Mouse (Mus musculus): ENCODE measurements around the gene Map1b. TPM values are rescaled to one million over a fixed set of nuclear protein-coding genes. Genes with fewer than 3 reads are reported as not detected.

Gene Map1b
- polyA plus RNA-seq, 1 experiment from 2014 or later, result 3.0 TPM

- H3K9ac ChIP-seq, result no peak overlapping the region
- H3K27ac ChIP-seq (replicated peaks), result no peak overlapping the region
- H3K36me3 ChIP-seq (replicated peaks), result no peaks in the 10 kb centered on the region
- no peak for ATAC-seq (ENCODE audit: insufficient read depth)
- H3K4me2 ChIP-seq, result no peak overlapping the region
- H3K9me3 ChIP-seq (replicated peaks), result no peaks in the 10 kb centered on the region
- 16% methylated on average over 10 of the region's 10 CpGs for WGBS (ENCODE audit: insufficient replicate concordance)
- no peaks in the 10 kb centered on the region for H3K27me3 ChIP-seq
- no peak overlapping the region for H3K4me3 ChIP-seq (replicated peaks)
- H3K4me1 ChIP-seq (replicated peaks), result no peaks in the 10 kb centered on the region
Observed at GRCm38 (mm10) chr13:99444431-99444871, 71.9 kb downstream of the Map1b start.

GRCm38 (mm10) chr13:99443484-99444175 lies 72.7 kb downstream of the Map1b start:
- Histone ChIP-seq H3K27me3 (no peaks in the 10 kb centered on the region), H3K27ac (replicated peaks) (no peak overlapping the region), H3K9ac (no peak overlapping the region), H3K4me2 (no peak overlapping the region), H3K4me3 (replicated peaks) (no peak overlapping the region), H3K4me1 (replicated peaks) (no peaks in the 10 kb centered on the region), H3K36me3 (replicated peaks) (no peaks in the 10 kb centered on the region), H3K9me3 (replicated peaks) (no peaks in the 10 kb centered on the region)
- WGBS (ENCODE audit: insufficient replicate concordance), result 66% methylated on average over 7 of the region's 7 CpGs
- ATAC-seq (ENCODE audit: insufficient read depth), result no peak

- no peaks in the 10 kb centered on the region for H3K9me3 ChIP-seq (replicated peaks)
- no peaks in the 10 kb centered on the region for H3K36me3 ChIP-seq (replicated peaks)
- no peaks in the 10 kb centered on the region for H3K4me1 ChIP-seq (replicated peaks)
- H3K27me3 ChIP-seq, result no peaks in the 10 kb centered on the region
- no peak overlapping the region for H3K4me3 ChIP-seq (replicated peaks)
- H3K4me2 ChIP-seq, result no peak overlapping the region
- no peak for ATAC-seq (ENCODE audit: insufficient read depth)
- H3K9ac ChIP-seq, result no peak overlapping the region
- H3K27ac ChIP-seq (replicated peaks), result no peak overlapping the region
- 74% methylated on average over 12 of the region's 12 CpGs for whole genome bisulfite sequencing (ENCODE audit: insufficient replicate concordance)
Observed at GRCm38 (mm10) chr13:99442434-99443249, 73.7 kb downstream of the Map1b start.

GRCm38 (mm10) chr13:99441700-99442433 lies 74.5 kb downstream of the Map1b start:
- Histone ChIP-seq H3K4me3 (replicated peaks) (no peak overlapping the region), H3K9ac (no peak overlapping the region), H3K9me3 (replicated peaks) (no peaks in the 10 kb centered on the region), H3K4me2 (no peak overlapping the region), H3K36me3 (replicated peaks) (no peaks in the 10 kb centered on the region), H3K27me3 (no peaks in the 10 kb centered on the region), H3K27ac (replicated peaks) (no peak overlapping the region), H3K4me1 (replicated peaks) (no peaks in the 10 kb centered on the region)
- 65% methylated on average over 18 of the region's 18 CpGs for WGBS (ENCODE audit: insufficient replicate concordance)
- ATAC-seq (ENCODE audit: insufficient read depth), result no peak

- Histone ChIP-seq H3K36me3 (replicated peaks) (no peaks in the 10 kb centered on the region), H3K4me2 (no peak overlapping the region), H3K9ac (no peak overlapping the region), H3K9me3 (replicated peaks) (no peaks in the 10 kb centered on the region), H3K4me3 (replicated peaks) (no peak overlapping the region), H3K4me1 (replicated peaks) (no peaks in the 10 kb centered on the region), H3K27me3 (no peaks in the 10 kb centered on the region), H3K27ac (replicated peaks) (no peak overlapping the region)
- 57% methylated on average over 2 of the region's 2 CpGs for WGBS (ENCODE audit: insufficient replicate concordance)
- ATAC-seq (ENCODE audit: insufficient read depth), result no peak
Observed at GRCm38 (mm10) chr13:99440228-99440627, 76.1 kb downstream of the Map1b start.

- H3K9me3 ChIP-seq (replicated peaks), result no peaks in the 10 kb centered on the region
- no peaks in the 10 kb centered on the region for H3K4me1 ChIP-seq (replicated peaks)
- H3K9ac ChIP-seq, result no peak overlapping the region
- H3K4me3 ChIP-seq (replicated peaks), result no peak overlapping the region
- H3K27ac ChIP-seq (replicated peaks), result no peak overlapping the region
- no peak for ATAC-seq (ENCODE audit: insufficient read depth)
- no peak overlapping the region for H3K4me2 ChIP-seq
- H3K27me3 ChIP-seq, result no peaks in the 10 kb centered on the region
- no peaks in the 10 kb centered on the region for H3K36me3 ChIP-seq (replicated peaks)
- WGBS (ENCODE audit: insufficient replicate concordance), result 77% methylated on average over 5 of the region's 5 CpGs
Observed at GRCm38 (mm10) chr13:99439357-99439756, 77.0 kb downstream of the Map1b start.

- no peaks in the 10 kb centered on the region for H3K9me3 ChIP-seq (replicated peaks)
- ATAC-seq (ENCODE audit: insufficient read depth), result no peak
- no peak overlapping the region for H3K9ac ChIP-seq
- H3K4me3 ChIP-seq (replicated peaks), result no peak overlapping the region
- no peaks in the 10 kb centered on the region for H3K27me3 ChIP-seq
- H3K36me3 ChIP-seq (replicated peaks), result no peaks in the 10 kb centered on the region
- H3K4me1 ChIP-seq (replicated peaks), result no peaks in the 10 kb centered on the region
- H3K4me2 ChIP-seq, result no peak overlapping the region
- H3K27ac ChIP-seq (replicated peaks), result no peak overlapping the region
Observed at GRCm38 (mm10) chr13:99437051-99437450, 79.3 kb downstream of the Map1b start.

GRCm38 (mm10) chr13:99434494-99434893 lies 81.8 kb downstream of the Map1b start:
- Histone ChIP-seq H3K4me3 (replicated peaks) (no peak overlapping the region), H3K4me2 (no peak overlapping the region), H3K9me3 (replicated peaks) (no peaks in the 10 kb centered on the region), H3K4me1 (replicated peaks) (no peaks in the 10 kb centered on the region), H3K27me3 (no peaks in the 10 kb centered on the region), H3K36me3 (replicated peaks) (no peaks in the 10 kb centered on the region), H3K9ac (no peak overlapping the region), H3K27ac (replicated peaks) (no peak overlapping the region)
- no peak for ATAC-seq (ENCODE audit: insufficient read depth)
- 79% methylated on average over 9 of the region's 9 CpGs for WGBS (ENCODE audit: insufficient replicate concordance)

GRCm38 (mm10) chr13:99433068-99434008 lies 83.0 kb downstream of the Map1b start:
- Histone ChIP-seq H3K9ac (no peak overlapping the region), H3K9me3 (replicated peaks) (no peaks in the 10 kb centered on the region), H3K36me3 (replicated peaks) (no peaks in the 10 kb centered on the region), H3K27ac (replicated peaks) (no peak overlapping the region), H3K4me1 (replicated peaks) (no peaks in the 10 kb centered on the region), H3K4me3 (replicated peaks) (no peak overlapping the region), H3K4me2 (no peak overlapping the region), H3K27me3 (no peaks in the 10 kb centered on the region)
- no peak for ATAC-seq (ENCODE audit: insufficient read depth)
- 75% methylated on average over 29 of the region's 29 CpGs for WGBS (ENCODE audit: insufficient replicate concordance)

- no peaks in the 10 kb centered on the region for H3K4me1 ChIP-seq (replicated peaks)
- H3K36me3 ChIP-seq (replicated peaks), result no peaks in the 10 kb centered on the region
- 71% methylated on average over 13 of the region's 13 CpGs for WGBS (ENCODE audit: insufficient replicate concordance)
- H3K4me3 ChIP-seq (replicated peaks), result no peak overlapping the region
- no peaks in the 10 kb centered on the region for H3K9me3 ChIP-seq (replicated peaks)
- H3K9ac ChIP-seq, result no peak overlapping the region
- ATAC-seq (ENCODE audit: insufficient read depth), result no peak
- H3K27me3 ChIP-seq, result no peaks in the 10 kb centered on the region; the same call in 1 of the 2 replicates
- no peak overlapping the region for H3K4me2 ChIP-seq
- H3K27ac ChIP-seq (replicated peaks), result no peak overlapping the region
Observed at GRCm38 (mm10) chr13:99423581-99423980, 92.8 kb downstream of the Map1b start.
